Mouse (Mus musculus) right cerebral cortex, postnatal 4 days (tissue): ENCODE data around the gene Slain1.
"Not testable (repeated sequence)": the region's sequence is repeated elsewhere in the genome, so short reads cannot be mapped to it uniquely, and the experiment has no call there.

Experiments used
- DNase-seq: peaks from one replicate; pipeline ENCODE4 v3.0.0-alpha.2; 2022

Slain1 gene

GRCm38 (mm10) chr14:103728506-103728905 is 78.5 kb downstream of the Slain1 start:
- DNase-seq: no peak

- DNase-seq: no peak
Measured at GRCm38 (mm10) chr14:103728951-103729725, 79.1 kb downstream of the Slain1 start.

GRCm38 (mm10) chr14:103729760-103730367 is 79.8 kb downstream of the Slain1 start:
- no peak for DNase-seq

- no peak for DNase-seq
Measured at GRCm38 (mm10) chr14:103732626-103733025, 82.6 kb downstream of the Slain1 start.

GRCm38 (mm10) chr14:103741216-103741615 is 91.2 kb downstream of the Slain1 start:
- DNase-seq: no peak

- no peak for DNase-seq
Measured at GRCm38 (mm10) chr14:103742150-103742549, 92.1 kb downstream of the Slain1 start.

GRCm38 (mm10) chr14:103747345-103747744 is 97.3 kb downstream of the Slain1 start:
- no peak for DNase-seq

GRCm38 (mm10) chr14:103750638-103751037 is 100.6 kb downstream of the Slain1 start:
- not testable (repeated sequence) for DNase-seq

GRCm38 (mm10) chr14:103751384-103751783 is 101.4 kb downstream of the Slain1 start:
- DNase-seq: no peak

GRCm38 (mm10) chr14:103752773-103753172 is 102.7 kb downstream of the Slain1 start:
- no peak for DNase-seq

GRCm38 (mm10) chr14:103754041-103754440 is 104.0 kb downstream of the Slain1 start:
- DNase-seq: no peak

- no peak for DNase-seq
Measured at GRCm38 (mm10) chr14:103754465-103754864, 104.4 kb downstream of the Slain1 start.
